Mouse (Mus musculus) layer of hippocampus, adult 18-20 months (tissue): ENCODE data around the gene Pink1. TPM values are rescaled to one million over a fixed set of nuclear protein-coding genes. Genes with fewer than 3 reads are reported as not detected.

ENCODE experiments used
- DNase-seq, 2 experiments: peaks; one replicate each; pipeline ENCODE4 v3.0.0; 2022; ENCODE audit warnings: low spot score in 2 of 2
- long read RNA-seq: library from polyadenylated mRNA; stranded (forward); transcript quantifications from one replicate; pipeline ENCODE4 v2.0.0, GENCODE M21; 2021
- total RNA-seq, 2 experiments: library from RNA; stranded (reverse); gene quantifications; 2 replicates each; pipeline ENCODE4 v1.2.3; 2021

Pink1 gene
- 100 to 1,000 TPM; 309 to 311 TPM for total RNA-seq
- long read RNA-seq, transcript Pink1-201 (8 exons, 2,375 nt), result major isoform, 214 of 757 reads
- long read RNA-seq, partial matches to known transcripts, result 490 of 757 reads
- long read RNA-seq, other reads (novel, unspliced or antisense), result 52 of 757 reads

DNA sequence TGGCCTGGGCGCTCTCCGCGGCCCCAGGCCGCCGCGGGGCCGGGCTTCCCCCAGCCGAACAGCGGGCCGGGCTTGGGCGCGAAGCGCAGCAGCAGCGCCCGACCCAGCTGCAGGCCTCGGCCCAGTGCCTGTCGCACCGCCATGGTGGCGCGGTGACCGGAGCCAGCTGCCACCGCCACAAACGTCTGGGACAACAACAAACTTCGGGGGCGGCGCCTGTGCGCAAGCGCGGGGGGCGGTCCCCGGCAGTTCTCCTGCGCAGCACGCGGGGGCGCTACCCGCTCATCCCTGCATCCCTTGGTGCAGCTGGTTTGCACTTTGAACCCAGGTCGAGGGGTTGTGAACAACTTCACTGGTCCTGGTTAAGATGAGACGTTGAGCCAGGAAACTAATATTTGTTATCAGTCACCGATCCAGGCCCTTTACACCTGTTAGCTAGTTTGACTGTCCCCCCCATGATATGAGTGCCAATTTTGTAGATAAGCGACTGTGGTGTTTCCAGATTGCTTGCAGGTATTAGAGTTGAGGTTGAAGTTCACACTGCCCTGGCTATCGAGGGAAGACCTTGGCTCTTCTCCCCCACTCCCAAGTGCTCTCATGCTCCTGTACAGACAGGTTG lies at the start of gene Pink1:
TSS of gene Pink1 (minus strand) at position 231 of the 619 bp plus-strand sequence.
- DNase-seq, result peak; percentile 86 to 96

DNA sequence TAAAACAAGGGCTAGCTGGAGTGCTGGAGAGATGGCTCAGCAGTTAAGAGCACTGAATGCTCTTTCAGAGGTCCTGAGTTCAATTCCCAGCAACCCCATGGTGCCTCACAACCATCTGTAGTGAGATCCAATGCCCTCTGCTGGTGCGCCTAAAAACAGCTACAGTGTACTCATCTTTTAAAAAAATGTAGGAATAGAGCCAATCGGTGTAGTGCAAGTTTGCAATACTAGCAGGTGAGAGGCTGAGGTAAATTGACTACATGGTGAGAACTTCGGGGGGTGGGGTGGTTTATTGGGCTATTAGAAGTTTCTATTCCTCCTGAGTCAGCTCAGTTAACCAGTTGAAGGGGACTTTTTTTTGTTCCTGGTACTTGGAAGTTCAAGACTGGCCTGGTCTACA lies 49.0 kb upstream of the Pink1 start:
- no peak for DNase-seq

DNA sequence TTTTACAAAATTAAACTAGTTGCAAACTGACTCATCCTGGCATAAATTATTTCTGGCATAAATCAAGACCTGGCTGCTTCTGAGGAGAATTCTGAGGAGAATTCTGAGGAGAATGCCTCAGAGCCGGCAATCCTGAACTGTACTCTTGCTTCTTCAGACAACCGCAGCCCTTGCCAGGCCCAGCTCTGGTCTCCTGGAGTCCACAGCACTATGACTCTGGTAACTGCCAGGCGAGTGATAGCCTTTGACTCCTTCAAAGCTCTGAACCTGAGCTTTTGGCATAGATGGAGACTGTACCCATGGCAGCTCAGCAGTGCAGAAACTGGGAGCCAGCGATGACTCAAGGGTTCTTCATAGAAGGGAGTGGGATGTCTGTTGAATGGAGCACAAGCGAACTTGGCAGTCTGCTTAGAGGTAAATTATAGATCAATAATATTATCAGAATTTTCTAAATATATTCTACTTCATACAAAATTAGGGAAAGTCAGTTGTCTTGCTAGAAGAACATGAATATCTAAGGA lies 44.9 kb upstream of the Pink1 start:
- no peak for DNase-seq

DNA sequence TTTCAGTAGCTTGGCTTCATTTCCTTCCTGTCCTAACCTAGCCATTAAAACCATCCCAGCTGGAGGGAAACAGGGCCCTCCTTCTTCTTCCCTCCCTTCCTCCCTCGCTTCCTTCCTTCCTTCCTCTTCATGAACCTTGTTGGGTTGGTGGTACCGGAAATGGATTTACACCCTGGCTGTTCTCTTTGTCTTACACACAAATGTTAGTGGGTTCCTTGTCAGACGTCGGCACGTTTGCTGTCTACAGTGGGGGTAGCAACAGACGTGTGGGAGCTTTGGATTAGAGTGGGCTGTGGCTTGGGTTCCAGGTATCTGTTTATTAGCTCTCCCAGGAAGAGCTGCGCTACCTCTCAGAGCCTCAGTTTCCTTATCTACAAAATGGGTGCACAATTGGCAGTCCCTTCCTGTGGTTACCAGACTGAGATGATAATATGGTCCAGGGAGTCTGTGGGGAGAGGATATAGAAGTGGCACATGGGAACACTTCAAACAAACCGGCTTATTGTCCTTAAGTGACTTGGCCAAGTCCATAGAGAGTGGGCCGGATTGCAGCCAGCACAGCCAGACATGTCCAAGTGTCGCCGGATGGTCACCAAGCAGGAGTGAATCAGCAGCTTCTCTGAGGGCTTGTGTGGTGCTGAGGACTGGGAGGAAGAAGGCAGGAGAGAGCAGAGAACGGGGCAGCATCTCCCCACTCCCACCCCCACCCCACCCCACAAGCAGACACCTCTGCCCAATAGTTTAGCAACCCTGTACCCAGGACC lies 42.6 kb upstream of the Pink1 start:
- no peak for DNase-seq

DNA sequence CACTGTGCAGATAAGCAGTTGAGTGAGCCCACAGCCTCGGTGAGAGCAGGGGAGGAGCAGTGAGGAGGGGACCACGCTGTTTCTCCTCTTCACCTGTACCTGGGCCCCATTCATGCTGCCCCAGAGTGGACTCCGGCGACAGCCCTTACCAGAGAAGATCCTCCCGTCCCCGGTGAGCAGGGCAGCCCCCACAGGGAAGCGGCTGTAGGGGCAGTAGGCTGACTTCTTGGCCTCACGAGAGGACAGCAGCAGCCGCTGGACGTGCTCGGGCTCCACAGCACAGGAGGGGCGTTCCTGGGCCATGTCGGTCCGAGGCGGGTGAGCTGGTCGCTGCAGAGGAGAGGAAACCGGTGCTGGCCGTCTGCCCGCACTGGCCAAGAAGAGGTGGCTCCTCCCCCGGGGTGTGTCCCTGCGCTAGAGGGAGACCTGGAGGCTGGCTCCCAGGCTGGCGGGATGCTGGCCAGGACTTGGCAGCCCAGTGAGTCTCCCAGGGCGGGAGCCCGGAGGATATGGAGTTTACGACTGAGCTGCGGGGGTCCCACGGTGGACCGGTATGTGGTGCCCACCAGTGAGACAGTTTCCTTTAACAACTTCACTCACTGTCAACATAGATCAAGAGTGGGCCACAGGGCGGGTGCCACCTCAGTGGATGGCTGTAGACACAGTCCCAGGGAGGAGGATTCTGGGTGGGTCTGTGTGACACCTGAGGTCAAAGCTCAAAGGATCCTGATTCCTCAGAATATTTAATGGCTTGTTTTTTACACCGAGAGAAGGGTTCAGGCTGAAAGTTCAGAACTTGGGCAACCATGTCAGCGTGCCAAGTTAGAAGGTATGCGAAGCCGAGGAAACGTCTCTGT lies 41.8 kb upstream of the Pink1 start, which contains the start of gene Cda:
TSS of gene Cda (minus strand) at position 352 of the 857 bp plus-strand sequence.
- no peak for DNase-seq

DNA sequence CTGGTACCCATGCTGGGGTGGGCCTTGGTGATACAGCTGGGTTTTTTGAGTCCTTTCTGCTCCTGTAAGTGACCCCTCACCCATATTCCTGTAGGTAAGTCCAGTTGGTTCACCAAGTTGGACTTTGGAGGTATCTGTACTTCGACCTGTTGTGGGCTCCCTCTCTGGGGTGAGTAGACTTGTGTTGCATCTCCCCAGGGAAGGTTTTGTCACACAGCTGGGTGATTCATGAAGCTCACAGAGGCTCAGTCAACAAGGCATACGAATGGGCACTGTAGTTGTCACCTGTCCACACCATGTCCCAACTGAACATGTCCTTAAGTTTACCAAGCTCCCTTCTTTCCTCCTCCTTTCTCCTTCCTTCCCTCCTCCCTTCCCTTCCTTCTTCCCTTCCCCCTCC lies 40.5 kb upstream of the Pink1 start:
- DNase-seq, result no peak

DNA sequence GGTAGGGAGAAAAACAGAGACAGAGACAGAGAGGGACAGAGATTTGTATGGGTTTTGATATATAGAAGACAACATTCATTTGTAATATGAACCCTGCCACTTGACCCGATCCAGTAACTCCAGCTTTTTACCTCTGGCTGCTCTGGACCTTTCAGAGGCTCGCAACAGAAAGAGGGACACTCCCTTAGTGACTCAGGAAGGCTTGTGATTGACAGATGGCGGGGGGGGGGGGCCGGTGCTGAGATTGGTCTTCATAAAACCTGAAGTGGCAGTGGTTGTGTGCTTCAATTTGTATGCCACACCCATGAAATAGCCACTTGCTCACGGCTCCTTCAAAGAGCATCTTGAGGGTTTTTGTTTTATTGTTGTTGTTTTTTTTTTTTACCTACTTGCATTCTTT lies 37.4 kb upstream of the Pink1 start:
- no peak for DNase-seq

DNA sequence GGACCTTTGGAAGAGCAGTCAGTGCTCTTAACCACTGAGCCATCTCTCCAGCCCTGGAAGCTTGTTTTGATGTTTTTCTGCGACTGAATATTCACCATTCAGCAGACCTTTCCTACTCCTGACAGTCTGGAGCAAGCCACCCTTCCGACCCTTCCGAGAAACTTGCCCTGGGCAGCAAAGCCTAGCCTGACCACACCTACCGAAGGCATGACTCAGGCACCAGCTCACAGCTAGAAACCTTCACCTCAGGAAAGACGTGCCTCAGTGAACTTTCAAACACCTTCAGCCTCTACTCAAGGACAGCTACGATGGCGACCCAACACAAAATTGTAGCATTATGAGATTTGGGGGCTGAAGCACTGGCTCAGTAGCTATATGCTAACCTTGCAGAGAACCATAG lies 36.8 kb upstream of the Pink1 start:
- no peak for DNase-seq

DNA sequence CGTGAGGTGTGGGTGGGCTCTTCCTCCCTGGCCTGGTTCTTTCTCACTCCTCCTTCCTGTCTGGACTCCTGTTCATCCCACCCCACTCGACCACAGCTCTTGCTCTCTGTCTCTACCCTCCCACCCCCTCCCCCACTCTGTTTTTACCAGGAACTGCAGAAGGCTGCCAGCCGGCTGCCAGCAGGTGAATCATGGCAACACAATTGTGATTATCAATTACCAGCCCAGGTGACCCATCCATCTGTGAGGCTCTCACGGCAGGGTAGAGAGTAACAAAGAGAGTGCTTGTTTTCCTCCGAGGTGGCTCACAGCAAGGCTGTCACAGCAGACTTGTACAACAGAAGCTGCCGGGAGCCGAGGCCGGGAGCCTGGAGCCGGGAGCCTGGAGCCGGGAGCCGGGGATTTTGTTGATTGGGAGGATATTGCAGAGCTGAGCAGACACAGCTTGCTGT lies 35.3 kb upstream of the Pink1 start:
- peak in 1 of 2 experiments; percentile 42 for DNase-seq

DNA sequence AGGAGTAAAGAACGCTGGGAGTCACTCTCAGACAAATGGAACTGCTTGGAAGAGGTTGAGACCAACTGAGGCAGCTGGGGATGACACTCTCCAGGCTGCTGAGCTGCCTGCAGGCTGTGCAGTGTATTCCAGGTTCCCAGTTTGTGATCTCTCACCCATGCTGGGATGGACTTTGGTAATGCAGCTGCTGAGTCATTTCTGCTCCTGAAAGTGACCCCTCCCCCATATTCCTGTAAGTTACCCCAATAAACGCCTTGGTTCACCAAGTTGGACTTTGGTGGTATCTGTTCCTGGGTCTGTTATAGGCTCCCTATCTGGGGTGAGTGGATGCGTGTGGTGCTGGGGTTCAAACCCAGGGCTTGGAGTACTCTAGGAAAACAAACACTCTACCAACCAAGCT lies 32.1 kb upstream of the Pink1 start:
- no peak for DNase-seq

DNA sequence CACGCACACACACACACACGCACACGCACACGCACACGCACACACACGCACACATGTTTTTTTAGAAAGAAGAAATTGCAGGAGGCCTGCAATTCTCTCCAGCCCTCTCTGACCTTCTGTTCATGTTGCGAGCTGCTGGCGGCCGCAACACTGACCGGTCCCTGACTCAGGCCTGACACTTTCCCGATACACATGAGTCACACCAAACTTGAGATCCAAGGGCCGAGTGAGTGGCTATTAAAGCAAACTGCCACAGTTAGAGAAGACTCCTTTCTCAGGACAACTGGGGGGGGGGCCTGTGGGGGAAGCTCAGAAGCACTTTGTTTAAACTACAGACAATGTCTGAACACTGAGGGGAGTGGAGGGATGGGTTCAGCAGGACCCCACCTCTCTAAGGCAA lies 30.4 kb upstream of the Pink1 start:
- no peak for DNase-seq

DNA sequence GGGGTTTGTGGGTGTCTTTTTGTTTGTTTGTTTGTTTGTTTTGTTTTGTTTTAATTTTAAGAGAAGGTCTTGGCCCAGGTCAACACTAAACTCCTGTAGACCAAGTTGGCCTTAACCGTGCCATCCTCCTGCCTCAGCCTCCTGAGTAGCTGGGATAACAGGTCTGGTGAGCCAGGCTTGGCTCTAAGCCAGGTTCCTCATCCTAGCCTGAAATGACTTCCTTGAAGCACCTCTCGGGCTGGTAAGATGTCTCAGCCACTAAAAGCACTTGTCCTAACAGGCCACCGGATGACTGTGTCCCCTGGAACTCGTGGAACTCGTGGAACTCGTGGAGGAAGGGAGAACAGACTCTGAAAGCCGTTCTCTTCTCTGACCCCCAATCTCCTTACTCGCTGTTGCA lies 30.0 kb upstream of the Pink1 start:
- no peak for DNase-seq

DNA sequence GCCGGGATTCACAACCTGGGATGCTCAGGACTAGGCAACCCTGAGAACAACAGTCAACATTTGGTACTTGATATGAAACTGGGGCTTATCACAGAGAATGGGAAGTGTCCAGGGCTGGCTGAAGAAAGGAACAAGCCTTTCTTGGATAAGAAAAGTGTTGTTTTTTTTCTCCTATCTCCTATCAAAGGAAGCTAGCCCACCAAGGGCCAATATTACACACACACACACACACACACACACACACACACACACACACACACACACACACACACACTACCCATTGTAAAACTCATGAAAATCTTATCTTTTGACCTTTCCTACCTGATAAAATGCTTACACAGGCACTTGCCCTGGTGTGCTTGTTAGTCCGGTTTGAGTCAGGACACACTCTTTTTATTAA lies 29.4 kb upstream of the Pink1 start:
- no peak for DNase-seq

DNA sequence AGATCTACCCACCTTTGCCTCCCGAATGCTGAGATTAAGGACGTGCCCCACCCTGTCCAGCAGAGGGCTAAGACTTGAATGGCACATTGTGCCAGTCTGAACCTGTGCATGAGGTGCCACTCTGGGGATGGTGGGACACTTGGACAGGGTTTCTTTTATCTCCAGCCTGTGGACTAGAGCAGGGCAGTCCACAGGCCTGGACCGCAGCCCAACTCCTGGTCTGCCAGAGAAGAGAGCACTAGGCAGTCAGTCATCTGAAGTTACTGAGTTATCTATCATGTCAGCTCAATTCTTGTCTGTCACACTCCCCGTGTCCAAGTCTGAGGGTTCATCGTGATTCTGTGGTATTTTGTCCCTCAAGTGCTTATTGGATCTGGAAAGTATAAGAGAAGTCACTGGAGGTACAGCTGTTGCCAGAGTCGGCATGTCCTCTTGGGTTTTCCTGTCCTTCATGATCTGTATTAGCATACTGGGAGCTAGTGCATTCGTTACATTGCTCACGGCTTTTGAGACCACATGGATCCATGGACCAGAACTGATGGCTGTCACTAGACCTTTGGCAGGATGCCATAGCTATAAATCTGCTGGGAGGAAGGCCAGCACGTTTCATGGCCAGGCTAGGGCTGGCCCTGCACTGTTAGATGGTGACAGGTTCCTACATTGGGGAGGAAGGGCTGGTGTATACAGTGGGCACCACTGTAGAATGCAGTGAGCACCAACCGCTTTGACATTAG lies 27.5 kb upstream of the Pink1 start:
- DNase-seq, result no peak

DNA sequence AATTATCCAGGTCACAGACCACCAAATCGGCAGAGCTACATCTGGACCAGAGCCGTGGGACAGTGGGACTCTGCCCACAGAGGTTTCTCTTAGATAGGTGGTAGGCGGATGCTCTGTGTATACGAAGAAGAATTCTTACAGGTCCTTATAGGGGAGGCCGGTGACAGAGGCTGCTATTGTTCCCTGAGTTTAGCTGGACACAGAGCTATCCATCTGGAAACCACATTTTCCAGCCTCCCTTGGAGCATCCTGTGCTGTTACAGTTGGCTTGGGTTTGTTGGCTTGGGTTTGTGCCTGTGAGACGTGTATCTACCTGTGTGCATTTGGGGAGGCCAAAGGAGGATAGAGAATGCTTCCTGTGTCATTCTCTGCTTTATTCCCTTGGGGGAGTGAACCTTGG lies 26.6 kb upstream of the Pink1 start:
- DNase-seq, result no peak

DNA sequence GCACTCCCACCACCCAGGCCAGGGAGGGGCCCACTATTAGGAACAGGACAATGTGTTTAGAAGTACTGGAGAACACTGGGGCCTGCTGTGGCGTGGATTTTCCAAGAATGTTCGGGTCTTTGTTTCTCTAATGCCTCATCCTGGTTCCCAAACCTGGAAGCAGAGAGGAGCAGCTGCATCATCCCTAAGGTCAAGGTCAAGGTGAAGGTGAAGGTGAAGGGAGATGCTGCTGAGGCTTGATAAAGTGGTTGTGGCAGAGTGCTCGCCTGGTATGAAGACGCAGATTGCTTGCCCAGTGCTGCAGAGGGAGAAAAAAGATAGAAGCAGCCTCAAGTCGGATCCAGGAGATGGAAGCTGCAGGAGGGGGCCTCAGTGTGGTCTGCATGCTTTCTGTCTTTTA lies 25.7 kb upstream of the Pink1 start:
- no peak for DNase-seq

DNA sequence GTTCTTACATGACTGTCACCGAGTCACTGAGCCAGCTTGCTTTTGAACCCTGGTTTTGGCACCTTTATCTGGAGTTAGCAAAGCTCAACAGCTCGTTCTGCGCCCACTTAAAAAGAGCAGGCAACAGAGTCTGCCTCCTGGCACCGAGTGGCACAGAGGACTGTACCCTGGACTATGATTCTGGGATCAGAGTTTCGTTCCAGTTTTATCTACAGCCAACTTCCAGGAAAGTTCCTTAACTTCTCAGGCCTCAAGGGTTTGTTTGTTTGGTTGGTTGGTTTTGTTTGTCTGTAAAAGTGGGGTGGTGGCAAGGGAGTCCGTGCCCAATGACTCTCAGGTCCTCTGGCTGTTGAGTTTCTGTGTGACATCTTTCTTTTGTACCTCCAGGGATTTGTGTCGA lies 22.6 kb upstream of the Pink1 start:
- peak in 1 of 2 experiments; percentile 50 for DNase-seq

DNA sequence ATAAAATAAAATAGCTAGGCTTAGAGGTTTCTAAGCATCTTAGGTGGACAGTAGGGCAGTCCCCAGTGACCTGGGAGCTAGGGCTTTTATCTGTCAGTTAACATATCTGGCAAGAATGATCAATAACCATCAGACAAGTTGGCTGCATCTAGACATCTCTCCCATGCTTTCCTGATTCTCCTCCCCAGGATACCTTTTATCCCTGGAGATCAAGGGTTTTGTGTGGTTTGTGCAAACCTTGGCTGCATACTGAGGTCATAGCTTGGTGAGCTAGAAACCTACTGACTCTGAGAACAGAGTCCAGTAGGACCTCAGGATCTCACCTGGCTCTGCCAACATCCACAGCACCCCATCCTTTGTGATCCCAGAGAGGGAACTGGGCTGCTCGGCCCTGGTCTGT lies 21.2 kb upstream of the Pink1 start:
- DNase-seq, result no peak

DNA sequence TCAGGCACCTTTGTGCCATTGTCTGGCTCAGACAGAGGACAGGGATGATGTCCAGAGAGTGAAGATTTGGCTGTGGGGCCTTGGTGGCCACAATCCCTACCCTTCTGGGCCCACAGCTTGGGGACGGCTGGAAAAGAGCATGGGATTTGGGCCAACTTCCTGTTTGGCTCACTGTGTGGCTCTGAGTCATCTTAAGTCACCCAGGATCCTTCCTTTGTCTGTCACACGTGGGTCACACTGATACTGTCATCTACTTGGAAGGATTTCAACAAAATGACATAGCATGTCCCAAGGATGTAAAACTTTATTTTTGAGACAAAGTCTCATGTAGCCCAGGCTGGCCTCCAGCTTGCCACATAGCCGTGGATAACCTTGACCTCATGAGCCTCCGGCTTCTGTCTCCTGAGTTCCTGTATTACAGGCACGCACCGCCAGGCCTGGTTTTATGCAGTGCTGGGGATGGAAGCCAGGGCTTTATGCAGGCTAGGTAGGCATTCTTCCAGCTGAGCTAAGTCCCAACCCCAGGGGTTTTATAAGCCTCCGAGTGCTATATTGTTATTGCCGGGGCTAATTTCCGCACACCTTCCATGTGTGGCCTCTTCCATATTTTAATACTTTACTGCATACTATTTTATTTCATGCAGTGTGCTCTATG lies 18.9 kb upstream of the Pink1 start:
- DNase-seq, result no peak

DNA sequence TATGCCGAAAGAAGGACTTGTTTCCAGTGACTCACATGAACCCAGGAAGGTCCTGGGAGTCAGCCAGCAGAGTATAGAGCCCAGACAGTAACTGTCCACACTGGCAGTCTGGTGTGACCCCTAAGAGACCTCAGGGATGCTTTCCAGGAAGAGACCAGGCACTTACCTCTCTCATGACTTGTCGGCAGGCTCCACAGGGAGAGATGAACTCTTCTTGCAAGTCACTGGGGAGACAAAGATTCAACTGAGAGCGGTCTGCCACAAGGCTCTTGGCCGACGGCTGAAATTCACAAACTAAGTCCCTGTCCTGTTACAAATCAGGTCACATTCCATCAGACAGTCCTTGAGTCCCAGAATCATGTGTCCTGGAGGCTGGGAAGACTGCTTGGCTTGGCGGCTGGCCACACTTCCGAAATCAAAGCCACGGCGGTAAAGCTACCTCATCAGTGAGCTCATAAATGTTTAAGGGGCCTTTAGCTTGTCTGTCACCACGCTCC lies 17.3 kb upstream of the Pink1 start:
- DNase-seq, result no peak
